ENCODE assay signal across 6 mouse cellular contexts in the genomic region with DNA sequence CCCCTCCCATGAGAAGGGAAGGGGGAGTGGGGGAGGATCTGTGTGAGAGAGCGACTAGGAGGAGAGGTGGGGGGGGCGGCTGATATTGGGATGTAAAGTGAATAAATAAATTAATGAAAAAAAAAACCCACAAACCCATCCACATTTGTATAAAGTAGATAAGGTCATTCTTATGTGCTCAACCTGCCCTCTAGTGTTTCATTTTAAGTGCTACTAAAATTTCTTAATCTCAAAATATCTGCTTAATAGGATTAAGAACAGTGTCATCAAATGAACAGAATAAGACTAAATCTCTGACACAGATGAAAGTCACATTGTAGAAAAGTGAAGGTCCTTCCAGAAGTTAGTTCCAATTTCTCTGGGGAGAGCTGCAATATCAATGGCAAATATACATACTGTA.
DNase-seq lines count a peak whose midpoint lies in the region; ATAC-seq and TF ChIP-seq lines count a peak whose summit lies in the region.
"Not testable (repeated sequence)": the region's sequence is repeated elsewhere in the genome, so short reads cannot be mapped to it uniquely, and the experiment has no call there.

No protein-coding gene starts in this region.

- not testable (repeated sequence) for H3K4me2 ChIP-seq in forebrain, postnatal 0 days (ENCODE audit: low read depth); intestine, postnatal 0 days (replicated peaks; ENCODE audit: low read depth); midbrain, embryonic 14.5 days (ENCODE audit: low read length)

- H3K9ac ChIP-seq in forebrain, postnatal 0 days; intestine, postnatal 0 days (ENCODE audit: low read depth, low read length); midbrain, embryonic 14.5 days (replicated peaks; ENCODE audit: low read length): not testable (repeated sequence)

- 89% methylated on average over 2 of the region's 2 CpGs for WGBS in forebrain, postnatal 0 days
- WGBS in intestine, postnatal 0 days: 91% methylated on average over 2 of the region's 2 CpGs
- WGBS in midbrain, embryonic 14.5 days: 88% methylated on average over 2 of the region's 2 CpGs

- not testable (repeated sequence) for TF ChIP-seq POLR2A in brain, embryonic 14.5 days (IDR thresholded peaks at IDR 0.05; ENCODE audit: borderline replicate concordance, extremely low read depth, insufficient read depth, insufficient read length, poor library complexity, severe bottlenecking)

- not testable (repeated sequence) for H3K27me3 ChIP-seq in forebrain, postnatal 0 days (ENCODE audit: insufficient read depth, low read length); intestine, postnatal 0 days (replicated peaks; ENCODE audit: control insufficient read depth, insufficient read depth, low read length); midbrain, embryonic 14.5 days (ENCODE audit: control insufficient read depth, insufficient read depth, low read length)

- not testable (repeated sequence) for H3K9me3 ChIP-seq in forebrain, postnatal 0 days (ENCODE audit: low read length); intestine, postnatal 0 days (ENCODE audit: control insufficient read depth); midbrain, embryonic 14.5 days (ENCODE audit: control insufficient read depth, low read length)

- DNase-seq in NIH3T3 (ENCODE audit: low read depth): peak; percentile 6
- peak; percentile 12 for DNase-seq in brain, embryonic 14.5 days (ENCODE audit: low read depth)
- DNase-seq in forebrain, postnatal 0 days: not testable (repeated sequence)
- DNase-seq in layer of hippocampus, adult 9-10 months (ENCODE audit: low spot score): peak; percentile 13
- peak; percentile 1 for DNase-seq in midbrain, embryonic 14.5 days

- TF ChIP-seq CTCF in brain, embryonic 14.5 days (IDR thresholded peaks at IDR 0.05; ENCODE audit: borderline replicate concordance, extremely low read depth, insufficient read depth, insufficient read length): not testable (repeated sequence)
- peak; percentile 32 for TF ChIP-seq CTCF in forebrain, postnatal 0 days (IDR thresholded peaks at IDR 0.05; ENCODE audit: low read depth)
- TF ChIP-seq CTCF in intestine, postnatal 0 days (IDR thresholded peaks at IDR 0.05; ENCODE audit: low read depth): peak; percentile 27; the same call in 1 of the 2 replicates

- not testable (repeated sequence) for H3K27ac ChIP-seq in forebrain, postnatal 0 days (ENCODE audit: low read depth, low read length); intestine, postnatal 0 days (ENCODE audit: low read depth, low read length); midbrain, embryonic 14.5 days (replicated peaks; ENCODE audit: low read depth, low read length)

- not testable (repeated sequence) for H3K4me3 ChIP-seq in forebrain, postnatal 0 days (ENCODE audit: low read depth, low read length); intestine, postnatal 0 days (ENCODE audit: low read depth, low read length); midbrain, embryonic 14.5 days (replicated peaks; ENCODE audit: low read depth, low read length)

- H3K4me1 ChIP-seq in forebrain, postnatal 0 days (ENCODE audit: insufficient read depth); intestine, postnatal 0 days (replicated peaks; ENCODE audit: control insufficient read depth, insufficient read depth, low read length); midbrain, embryonic 14.5 days (ENCODE audit: control insufficient read depth, insufficient read depth, low read length): not testable (repeated sequence)

- ATAC-seq in forebrain, postnatal 0 days; intestine, postnatal 0 days; midbrain, embryonic 14.5 days (ENCODE audit: low FRiP score, low TSS enrichment): not testable (repeated sequence)

- H3K36me3 ChIP-seq in forebrain, postnatal 0 days (ENCODE audit: insufficient read depth); intestine, postnatal 0 days (ENCODE audit: control insufficient read depth, insufficient read depth); midbrain, embryonic 14.5 days (ENCODE audit: control insufficient read depth, insufficient read depth, low read length): not testable (repeated sequence)
